ENCODE assay signal across 16 mouse cellular contexts in the genomic region with DNA sequence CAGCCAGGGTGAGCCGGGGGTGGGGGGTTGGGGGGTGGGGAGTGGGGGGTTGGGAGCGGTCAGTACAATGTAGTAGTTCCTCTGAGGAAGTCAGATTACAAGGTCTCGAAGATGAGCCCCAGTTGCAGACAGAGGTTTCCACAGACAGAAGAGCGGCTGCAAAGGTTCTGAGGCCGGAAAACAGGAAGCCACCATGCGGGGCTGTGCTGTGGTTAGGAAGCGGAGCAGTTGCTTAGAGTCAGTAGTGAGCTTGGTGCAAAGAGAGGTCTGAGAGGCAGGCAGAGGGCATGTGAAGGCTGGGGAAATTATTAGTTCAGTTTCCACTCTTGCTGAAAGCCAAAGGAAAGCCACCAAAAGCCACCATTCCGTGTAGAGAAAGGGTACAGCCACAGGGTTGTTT.
DNase-seq lines count a peak whose midpoint lies in the region; ATAC-seq and TF ChIP-seq lines count a peak whose summit lies in the region.
"Had no signal": no experiment of that assay in that cellular context is flagged by ENCODE, and none has a peak within 500 bp of the region (broad histone marks: within the 10 kb centered on the region; RNA-seq: fewer than 3 reads in every experiment).

No protein-coding gene starts in this region.

- H3K4me3 ChIP-seq in heart, embryonic 13.5 days, result no peak overlapping the region
- H3K4me3 ChIP-seq in liver, embryonic 14.5 days (ENCODE audit: insufficient read depth in 1 of 2, low read depth in 2 of 2, low read length in 2 of 2), result no peak overlapping the region
- no peak overlapping the region for H3K4me3 ChIP-seq in thymus, adult 2 months (ENCODE audit: control insufficient read depth, insufficient read depth, low read length)
- H3K4me3 ChIP-seq: forebrain, embryonic 12.5 days; hindbrain, embryonic 12.5 days; midbrain, embryonic 12.5 days had no signal

- TF ChIP-seq CTCF in liver, embryonic 14.5 days (IDR thresholded peaks at IDR 0.05; ENCODE audit: low read depth), result no peak
- no peak for TF ChIP-seq CTCF in thymus, adult 2 months (IDR thresholded peaks at IDR 0.05; ENCODE audit: borderline replicate concordance, control insufficient read depth, extremely low read depth, insufficient read depth, low read length, poor library complexity)

- H3K36me3 ChIP-seq in heart, embryonic 13.5 days, result no peaks in the 10 kb centered on the region
- H3K36me3 ChIP-seq in liver, embryonic 14.5 days (replicated peaks; ENCODE audit: control insufficient read depth, insufficient read depth, low read depth), result no peaks in the 10 kb centered on the region
- H3K36me3 ChIP-seq in thymus, adult 2 months (ENCODE audit: control insufficient read depth, insufficient read depth, low read length), result no peaks in the 10 kb centered on the region
- H3K36me3 ChIP-seq: forebrain, embryonic 12.5 days; hindbrain, embryonic 12.5 days; midbrain, embryonic 12.5 days had no signal

- no peak for TF ChIP-seq EP300 in liver, embryonic 14.5 days (IDR thresholded peaks at IDR 0.05; ENCODE audit: low read depth)

- no peak for DNase-seq in heart, postnatal 14 days
- peak; percentile 45 for DNase-seq in MEL-GATA-1-ER (ENCODE audit: extremely low read depth, low read depth)
- no peak for DNase-seq in liver, embryonic 14.5 days (ENCODE audit: low read depth in 3 of 3, low spot score in 3 of 3)
- peak; percentile 70 for DNase-seq in thymus, adult 2 months
- no peak for DNase-seq in MN1 (ENCODE audit: low spot score)
- DNase-seq in kidney, adult 8-10 months, result no peak
- no peak for DNase-seq in layer of hippocampus, adult 11-12 months (ENCODE audit: low spot score)
- DNase-seq: adrenal gland, postnatal 25 days; cerebellum, adult 11-12 months; gastrocnemius, postnatal 36 days; kidney, postnatal 10 days; layer of hippocampus, postnatal 36 days had no signal

- intact Hi-C loops in heart, postnatal 14 days (cut with DNase I), result loop anchor here (5.0 kb wide), 1 partner anchor 111 kb away; no protein-coding TSS in a partner anchor

- WGBS in heart, embryonic 13.5 days, result 64% methylated on average over 8 of the region's 8 CpGs
- 20% methylated on average over 8 of the region's 8 CpGs for WGBS in liver, embryonic 14.5 days (ENCODE audit: insufficient replicate concordance)
- 15% methylated on average over 8 of the region's 8 CpGs for WGBS in thymus, adult 2 months

- no peak overlapping the region for H3K4me2 ChIP-seq in heart, embryonic 13.5 days
- H3K4me2 ChIP-seq in liver, embryonic 14.5 days (ENCODE audit: low read depth), result no peak overlapping the region
- H3K4me2 ChIP-seq: forebrain, embryonic 12.5 days; hindbrain, embryonic 12.5 days; midbrain, embryonic 12.5 days had no signal

- H3K9me3 ChIP-seq in heart, embryonic 13.5 days, result no peaks in the 10 kb centered on the region
- no peaks in the 10 kb centered on the region for H3K9me3 ChIP-seq in liver, embryonic 14.5 days (ENCODE audit: control insufficient read depth, low read length)
- H3K9me3 ChIP-seq: forebrain, embryonic 12.5 days; hindbrain, embryonic 12.5 days; midbrain, embryonic 12.5 days had no signal

- peaks cover 30% of the 10 kb centered on the region for H3K4me1 ChIP-seq in heart, embryonic 13.5 days
- H3K4me1 ChIP-seq in liver, embryonic 14.5 days (replicated peaks; ENCODE audit: control insufficient read depth in 2 of 2, insufficient read depth in 2 of 2, low read length in 1 of 2), result peaks cover 0 to 13% of the 10 kb centered on the region in 2 experiments; a peak in 2 of 4 replicates
- peaks cover 40% of the 10 kb centered on the region for H3K4me1 ChIP-seq in thymus, adult 2 months (replicated peaks; ENCODE audit: control insufficient read depth, insufficient read depth, low read length)
- H3K4me1 ChIP-seq: forebrain, embryonic 12.5 days; midbrain, embryonic 12.5 days had no signal

- H3K9ac ChIP-seq in heart, embryonic 13.5 days, result no peak overlapping the region
- H3K9ac ChIP-seq in liver, embryonic 14.5 days (replicated peaks), result no peak overlapping the region
- H3K9ac ChIP-seq: forebrain, embryonic 12.5 days; hindbrain, embryonic 12.5 days; midbrain, embryonic 12.5 days had no signal

- TF ChIP-seq POLR2A in thymus, adult 2 months (IDR thresholded peaks at IDR 0.05; ENCODE audit: control insufficient read depth, extremely low read depth, insufficient read depth, low read length, poor library complexity), result no peak

- ATAC-seq in heart, embryonic 13.5 days (ENCODE audit: extremely low read depth, insufficient number of reproducible peaks, low FRiP score, low TSS enrichment), result no peak
- ATAC-seq in liver, embryonic 14.5 days (ENCODE audit: insufficient read depth), result peak; percentile 28; the same call in 1 of the 2 replicates

- 0 out of 2 replicates have a peak overlapping the region, but pooled peaks have one; percentile 3 for H3K27ac ChIP-seq in heart, embryonic 13.5 days (replicated peaks)
- no peak overlapping the region for H3K27ac ChIP-seq in liver, embryonic 14.5 days
- peak overlapping the region; percentile 26; the same call in 1 of the 2 replicates for H3K27ac ChIP-seq in thymus, adult 2 months (ENCODE audit: control insufficient read depth, insufficient read depth, low read length)
- H3K27ac ChIP-seq: forebrain, embryonic 12.5 days; hindbrain, embryonic 12.5 days; midbrain, embryonic 12.5 days had no signal

- H3K27me3 ChIP-seq in heart, embryonic 13.5 days (replicated peaks), result no peaks in the 10 kb centered on the region
- H3K27me3 ChIP-seq in liver, embryonic 14.5 days (ENCODE audit: control insufficient read depth, insufficient read depth, low read length), result no peaks in the 10 kb centered on the region
- no peaks in the 10 kb centered on the region for H3K27me3 ChIP-seq in thymus, adult 2 months (ENCODE audit: control insufficient read depth, insufficient read depth, low read length)
- H3K27me3 ChIP-seq: forebrain, embryonic 12.5 days; hindbrain, embryonic 12.5 days; midbrain, embryonic 12.5 days had no signal

Comparison
In these comparisons a context has a peak if more than half of its experiments do, and no peak if none do; other contexts are left out.
1. DNase-seq: peak in MEL-GATA-1-ER (single experiment) and thymus, adult 2 months (single experiment); none in heart, postnatal 14 days (0 of 2), liver, embryonic 14.5 days (0 of 3), MN1 (single experiment), kidney, adult 8-10 months (0 of 2) and layer of hippocampus, adult 11-12 months (single experiment).